Mouse (Mus musculus) layer of hippocampus, adult 9-10 months (tissue): Measurements from ENCODE around the gene Prss44.
"Not testable (repeated sequence)": the region's sequence is repeated elsewhere in the genome, so short reads cannot be mapped to it uniquely, and the experiment has no call there.

ENCODE experiments used
- DNase-seq: peaks from one replicate; pipeline ENCODE4 v3.0.0; 2022; ENCODE audit warnings: low spot score

Gene Prss44

DNA sequence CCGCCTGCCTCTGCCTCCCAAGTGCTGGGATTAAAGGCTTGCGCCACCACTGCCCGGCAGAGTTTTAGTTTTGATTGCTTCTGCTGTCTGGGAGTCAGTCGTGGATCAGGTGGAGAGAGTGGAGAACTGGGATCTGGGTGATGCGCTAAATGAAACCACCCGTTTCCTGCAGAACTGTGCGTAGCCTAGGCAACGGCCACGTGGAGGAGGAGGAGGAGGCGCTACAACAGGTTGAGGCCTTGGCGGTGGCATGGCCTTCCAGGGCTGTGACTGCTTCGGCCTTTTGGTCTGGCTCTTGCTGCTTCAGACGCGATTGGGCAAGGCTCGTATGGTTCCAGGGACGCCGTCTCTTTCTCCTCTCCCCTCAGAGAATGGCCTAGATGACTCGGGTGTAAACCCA lies at the start of gene Prss44:
TSS of gene Prss44 (plus strand) at position 206 of the 400 bp plus-strand sequence.
- DNase-seq = no peak

- DNase-seq = no peak
These were observed 41.5 kb upstream of the Prss44 start for GRCm38 (mm10) chr9:110772336-110772735.

DNA sequence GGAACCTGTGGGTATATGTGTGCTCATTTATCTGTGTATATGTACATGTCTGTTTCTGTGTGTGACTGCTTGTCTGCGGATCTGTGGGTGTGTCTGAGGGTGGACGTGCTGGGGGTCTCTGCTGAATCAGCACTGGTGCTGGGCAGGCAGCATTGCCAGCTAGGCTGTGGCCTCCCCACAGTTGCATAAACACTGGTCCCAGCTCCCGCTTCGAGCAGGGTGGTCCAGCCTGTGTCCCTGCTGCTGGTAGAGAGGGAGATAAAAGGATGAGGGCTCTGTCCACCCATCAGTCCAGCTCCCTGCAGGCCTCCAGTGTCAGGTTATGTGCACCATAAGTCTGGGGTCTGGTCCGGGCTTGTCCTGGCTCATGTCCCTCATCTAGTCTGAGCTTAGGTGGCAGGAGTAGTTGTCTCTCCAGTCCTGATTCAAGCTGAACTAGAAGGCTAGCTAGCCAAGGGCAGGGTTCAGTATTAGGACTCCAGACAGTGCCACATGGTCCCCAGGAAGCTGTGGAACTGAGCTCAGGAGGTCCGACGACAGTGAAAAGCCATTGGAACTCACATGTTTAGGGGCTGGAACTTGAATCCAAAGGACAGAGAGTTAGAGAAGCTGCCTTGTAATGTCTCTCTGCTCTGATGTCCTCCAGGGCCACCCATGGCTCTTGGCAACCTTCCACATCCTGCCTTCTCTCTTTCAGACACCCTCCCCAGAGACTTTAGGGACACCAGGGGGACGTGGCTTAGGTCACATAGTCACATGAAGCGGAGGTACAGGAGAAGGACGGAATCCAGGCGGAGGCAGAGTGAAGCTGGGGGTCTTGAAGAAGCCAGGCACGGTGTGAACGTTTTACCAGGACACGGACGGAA lies 39.2 kb upstream of the Prss44 start:
- DNase-seq = no peak

GRCm38 (mm10) chr9:110775269-110776022 lies 38.3 kb upstream of the Prss44 start:
- no peak for DNase-seq

DNA sequence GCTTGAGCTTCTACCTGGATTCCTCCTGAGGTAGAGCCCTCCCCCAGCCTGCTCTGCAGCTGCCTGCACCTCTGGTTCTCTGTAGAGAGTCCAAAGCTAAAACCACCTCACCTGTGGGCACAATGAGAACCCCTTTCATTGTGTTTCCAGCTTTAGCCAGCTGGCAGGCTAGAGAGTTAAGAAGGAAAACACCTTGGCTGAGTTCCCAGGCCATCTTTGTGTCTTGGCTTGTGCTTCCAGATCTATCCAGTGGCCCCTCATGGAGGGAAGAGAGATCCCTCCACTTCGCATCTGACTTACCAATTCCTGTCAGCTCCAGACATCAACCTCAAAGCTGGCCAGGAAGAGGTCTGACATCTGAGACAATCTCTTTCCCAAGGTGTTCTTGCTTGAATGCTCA lies 35.7 kb upstream of the Prss44 start:
- no peak for DNase-seq

DNA sequence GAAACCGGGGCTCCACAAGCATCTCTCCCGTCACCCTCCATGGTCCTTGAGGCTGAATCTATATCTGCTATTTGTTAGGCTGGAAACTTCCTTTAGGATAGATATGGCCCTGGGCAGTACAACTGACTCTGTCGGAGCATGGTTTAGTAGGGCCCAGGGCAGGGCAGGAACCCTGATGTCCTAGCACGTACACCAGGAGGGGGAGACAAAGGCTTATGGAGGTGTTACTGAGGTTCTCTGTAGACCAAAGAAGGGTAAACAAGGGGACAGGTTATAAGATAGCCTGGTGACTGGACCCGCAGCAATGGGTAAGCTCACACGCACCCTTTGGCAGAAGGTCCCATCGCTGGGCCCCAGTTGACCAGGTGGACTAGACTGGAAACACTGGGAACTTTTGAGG lies 35.2 kb upstream of the Prss44 start:
- no peak for DNase-seq

DNA sequence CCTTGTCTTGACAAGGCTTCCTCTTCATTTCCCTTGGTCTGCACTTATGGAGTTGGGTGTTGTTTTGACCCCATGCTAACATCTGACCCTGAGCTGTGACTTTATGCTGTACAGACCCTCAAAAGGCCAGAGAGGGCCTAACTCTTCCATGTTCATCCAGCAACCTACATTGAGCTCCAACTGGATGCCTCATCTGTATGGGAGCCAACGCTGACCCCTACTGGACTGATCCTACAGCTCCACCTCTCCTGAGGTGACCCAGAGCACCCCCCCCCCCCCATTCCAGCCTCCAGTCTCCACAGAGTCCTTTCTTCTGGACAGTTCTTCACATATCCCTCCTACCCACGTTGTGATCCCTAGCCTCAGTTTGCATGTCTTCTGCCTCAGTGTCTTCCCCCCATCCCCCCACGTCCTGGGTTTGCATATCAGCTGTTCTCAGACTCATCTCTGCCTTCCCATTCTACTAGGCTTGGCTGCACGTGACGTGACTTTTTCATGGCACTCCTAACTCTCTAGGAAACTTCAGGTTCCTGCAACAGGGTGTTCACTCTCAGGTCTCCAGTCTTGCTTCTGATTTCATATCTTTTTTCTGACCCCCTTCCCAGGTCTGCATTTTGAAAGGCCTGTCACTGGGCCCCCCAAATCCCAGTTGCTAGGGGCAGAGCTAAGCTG lies 34.4 kb upstream of the Prss44 start:
- DNase-seq = no peak

DNA sequence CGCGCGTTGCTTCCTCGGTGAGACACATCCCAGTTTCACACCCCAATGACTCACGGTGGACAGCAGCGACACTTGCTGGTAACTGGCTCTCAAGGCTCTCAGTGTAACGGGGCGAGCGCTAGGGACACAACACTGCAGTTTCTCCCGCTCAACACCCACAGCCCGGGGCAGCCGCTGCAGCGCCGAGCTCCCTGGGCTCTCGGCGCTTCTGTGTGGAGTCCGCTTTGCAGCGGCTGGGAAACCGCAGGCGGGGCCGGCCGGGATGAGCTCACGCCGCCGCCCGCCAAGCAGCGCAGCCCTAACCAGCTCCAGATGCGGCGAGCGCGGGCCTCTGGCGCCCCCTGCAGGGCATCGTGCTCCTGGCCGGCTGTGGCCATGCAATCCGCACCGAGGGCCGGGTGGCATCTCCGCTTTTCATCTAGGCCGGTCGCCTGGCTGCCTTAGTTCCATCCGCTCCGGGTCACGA lies 32.5 kb upstream of the Prss44 start:
- peak; percentile 77 for DNase-seq

DNA sequence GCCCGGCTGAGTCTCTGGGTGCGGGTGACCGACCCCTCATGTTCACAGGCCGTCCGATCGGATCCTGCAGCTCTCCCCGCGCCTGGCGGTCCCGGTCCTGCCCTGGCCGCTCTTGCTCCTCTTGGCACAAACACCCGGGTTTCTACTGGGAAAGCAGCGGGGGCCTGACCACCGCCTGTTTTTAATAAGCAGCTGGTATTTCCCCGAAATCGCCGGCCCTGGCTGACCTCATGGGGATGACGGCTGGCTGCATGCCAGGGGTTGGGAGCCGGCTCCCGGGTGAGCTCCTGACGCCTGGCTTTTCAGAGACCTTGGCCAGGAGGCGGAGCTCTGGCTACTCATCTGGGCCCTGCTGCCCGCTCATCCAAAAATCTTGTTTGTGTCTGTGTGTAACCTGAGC lies 32.1 kb upstream of the Prss44 start:
- DNase-seq = peak; percentile 35

DNA sequence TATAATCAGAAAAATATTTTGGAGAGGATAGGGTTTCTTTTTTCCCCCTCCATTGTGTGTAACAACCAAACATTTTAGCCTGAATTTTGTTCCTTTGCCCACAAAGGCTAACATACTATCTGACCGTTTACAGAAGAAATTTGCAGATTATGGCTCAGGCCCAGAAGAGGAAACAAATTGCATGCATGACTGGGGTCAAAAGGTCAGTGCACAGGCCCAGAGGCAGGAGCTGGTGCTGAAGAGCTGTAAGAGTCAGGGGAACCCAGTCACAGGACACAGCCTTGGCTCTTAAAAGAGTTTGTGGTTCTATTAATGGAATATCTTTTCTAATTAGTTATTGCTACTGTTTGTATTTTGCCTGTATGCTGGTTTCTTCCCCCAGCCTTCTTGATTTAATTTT lies 30.2 kb upstream of the Prss44 start:
- no peak for DNase-seq

- DNase-seq = no peak
These were observed 25.6 kb upstream of the Prss44 start for GRCm38 (mm10) chr9:110788169-110788568.

GRCm38 (mm10) chr9:110790462-110790861 lies 23.3 kb upstream of the Prss44 start:
- DNase-seq = no peak

- DNase-seq = no peak
These were observed 16.8 kb upstream of the Prss44 start for GRCm38 (mm10) chr9:110797013-110797412.

GRCm38 (mm10) chr9:110797866-110798265 lies 15.9 kb upstream of the Prss44 start, which contains the start of gene Prss42:
Gene Prss42 (plus strand): TSS chr9:110798166.
- DNase-seq = no peak

GRCm38 (mm10) chr9:110800834-110801479 lies 12.8 kb upstream of the Prss44 start:
- no peak for DNase-seq

- no peak for DNase-seq
These were observed 10.5 kb upstream of the Prss44 start for GRCm38 (mm10) chr9:110803294-110803693.

- DNase-seq = no peak
These were observed 3.7 kb upstream of the Prss44 start for GRCm38 (mm10) chr9:110810051-110810450.

- DNase-seq = not testable (repeated sequence)
These were observed 6.8 kb downstream of the Prss44 start for GRCm38 (mm10) chr9:110820546-110820945.

GRCm38 (mm10) chr9:110821436-110821835 lies 7.6 kb downstream of the Prss44 start:
- no peak for DNase-seq

DNA sequence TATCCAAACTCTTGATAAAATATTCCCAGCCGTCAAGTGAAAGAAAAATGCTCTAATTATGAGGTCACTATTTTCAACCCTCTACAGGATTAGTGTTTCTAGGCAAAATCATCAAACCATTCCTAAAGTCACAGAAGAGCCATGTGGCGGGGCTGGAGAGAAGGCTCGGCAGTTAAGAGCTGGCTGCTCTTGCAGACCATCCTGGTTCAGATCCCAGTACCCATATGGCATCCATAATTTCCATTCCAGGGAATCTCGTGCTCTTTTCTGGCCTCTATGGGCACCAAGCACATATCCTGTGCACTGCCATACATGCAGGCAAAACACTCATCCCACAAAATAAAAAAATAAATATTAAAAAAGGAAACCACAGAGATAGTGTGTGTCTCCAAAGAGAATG lies 11.6 kb downstream of the Prss44 start:
- no peak for DNase-seq

GRCm38 (mm10) chr9:110825832-110826231 lies 12.0 kb downstream of the Prss44 start:
- DNase-seq = no peak

DNA sequence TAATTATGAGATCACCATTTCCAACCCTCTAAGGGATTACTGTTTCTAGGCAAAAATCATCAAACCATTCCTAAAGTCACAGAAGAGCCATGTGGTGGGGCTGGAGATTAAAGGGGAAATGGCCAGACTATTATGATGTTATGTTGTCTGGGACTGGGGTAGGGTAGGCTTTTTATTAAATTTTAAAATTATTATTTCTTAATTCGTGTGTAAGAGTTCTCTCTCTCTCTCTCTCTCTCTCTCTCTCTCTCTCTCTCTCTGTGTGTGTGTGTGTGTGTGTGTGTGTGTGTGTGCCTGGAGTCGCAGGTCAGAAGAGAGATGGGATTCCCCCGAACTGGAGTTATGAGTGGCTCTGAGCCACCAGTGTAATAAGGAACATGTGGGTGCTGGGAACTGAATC lies 12.6 kb downstream of the Prss44 start, which contains the start of gene Prss43:
TSS of gene Prss43 (plus strand) at position 301 of the 400 bp plus-strand sequence.
- DNase-seq = no peak
